Mouse (Mus musculus) skeletal muscle tissue, adult 2 months (tissue): ENCODE measurements at regions not wholly inside any gene's neighbourhood (a gene's known extent, or its start where the extent isn't known, plus 50 kb on each side); places are given as distances from the start of the nearest gene placed in this dataset.
A peak's percentile ranks its signal among the peaks of the same experiment; 100 is the strongest.

Experiments
- DNase-seq: peaks from one replicate; pipeline ENCODE4 v3.0.0-alpha.2; 2012; ENCODE audit warnings: low read depth, low spot score

- no peak for DNase-seq
Observed at GRCm38 (mm10) chr4:142467920-142468319, 228.7 kb upstream of the Kazn start.

- no peak for DNase-seq
Observed at GRCm38 (mm10) chr4:142465226-142465625, 226.0 kb upstream of the Kazn start.

GRCm38 (mm10) chr4:142464066-142464465 is 224.9 kb upstream of the Kazn start:
- no peak for DNase-seq

GRCm38 (mm10) chr4:142460468-142461086 is 221.4 kb upstream of the Kazn start:
- DNase-seq: no peak

- no peak for DNase-seq
Observed at GRCm38 (mm10) chr4:142452614-142453013, 213.4 kb upstream of the Kazn start.

GRCm38 (mm10) chr4:142450884-142451283 is 211.7 kb upstream of the Kazn start:
- DNase-seq: no peak

- no peak for DNase-seq
Observed at GRCm38 (mm10) chr4:142449713-142450112, 210.5 kb upstream of the Kazn start.

GRCm38 (mm10) chr4:142449198-142449702 is 210.0 kb upstream of the Kazn start:
- no peak for DNase-seq

GRCm38 (mm10) chr4:142447529-142447928 is 208.3 kb upstream of the Kazn start:
- no peak for DNase-seq

GRCm38 (mm10) chr4:142441045-142441444 is 201.8 kb upstream of the Kazn start:
- peak; percentile 38 for DNase-seq

GRCm38 (mm10) chr4:142439450-142440183 is 200.4 kb upstream of the Kazn start:
- DNase-seq: no peak

- no peak for DNase-seq
Observed at GRCm38 (mm10) chr4:142424596-142424995, 185.4 kb upstream of the Kazn start.

- DNase-seq: no peak
Observed at GRCm38 (mm10) chr4:142420427-142420826, 181.2 kb upstream of the Kazn start.

- DNase-seq: no peak
Observed at GRCm38 (mm10) chr4:142414874-142415273, 175.7 kb upstream of the Kazn start.

- DNase-seq: no peak
Observed at GRCm38 (mm10) chr4:142411792-142412191, 172.6 kb upstream of the Kazn start.

- DNase-seq: peak; percentile 50
Observed at GRCm38 (mm10) chr4:142410596-142411573, 171.7 kb upstream of the Kazn start.

- no peak for DNase-seq
Observed at GRCm38 (mm10) chr4:142397858-142398257, 158.7 kb upstream of the Kazn start.

- DNase-seq: peak; percentile 8
Observed at GRCm38 (mm10) chr4:142392924-142393323, 153.7 kb upstream of the Kazn start.

GRCm38 (mm10) chr4:142390531-142391195 is 151.5 kb upstream of the Kazn start:
- DNase-seq: no peak

- DNase-seq: no peak
Observed at GRCm38 (mm10) chr4:142388476-142388875, 149.3 kb upstream of the Kazn start.

- no peak for DNase-seq
Observed at GRCm38 (mm10) chr4:142381168-142381567, 142.0 kb upstream of the Kazn start.
